Mouse (Mus musculus) forebrain, embryonic 14.5 days (tissue): ENCODE data around the gene Pgp. TPM values are rescaled to one million over a fixed set of nuclear protein-coding genes. Genes with fewer than 3 reads are reported as not detected.
"Not testable (repeated sequence)": the region's sequence is repeated elsewhere in the genome, so short reads cannot be mapped to it uniquely, and the experiment has no call there.

Experiments used
- ATAC-seq: fragments of 200-750 bp; cut with Nextera tagmentation; 2 replicates; pipeline ENCODE4 v1.8.0; 2017; ENCODE audit warnings: mild to moderate bottlenecking, moderate library complexity
- DNase-seq: peaks from one replicate; pipeline ENCODE4 v3.0.0-alpha.2; 2015; ENCODE audit warnings: low spot score
- H3K27ac ChIP-seq: fragments of 300-500 bp; sonication (generic); 2 replicates; pipeline ENCODE4 v1.5.1; 2014; ENCODE audit warnings: low read depth, mild to moderate bottlenecking, control low read depth, low read length, moderate library complexity
- H3K27me3 ChIP-seq: fragments of 300-500 bp; sonication (generic); replicated peaks from 2 replicates; pipeline ENCODE4 v1.6.1; 2014; ENCODE audit warnings: low read length, control low read depth, mixed read lengths; ENCODE audit not compliant: control insufficient read depth, insufficient read depth
- H3K36me3 ChIP-seq: fragments of 300-500 bp; sonication (generic); 2 replicates; pipeline ENCODE4 v1.6.1; 2014; ENCODE audit warnings: low read length, control low read depth; ENCODE audit not compliant: control insufficient read depth, insufficient read depth
- H3K4me1 ChIP-seq: fragments of 300-500 bp; sonication (generic); 2 replicates; pipeline ENCODE4 v1.6.1; 2014; ENCODE audit warnings: antibody characterized with exemption, low read length, control low read depth; ENCODE audit not compliant: control insufficient read depth, insufficient read depth
- H3K4me2 ChIP-seq: fragments of 300-500 bp; sonication (generic); 2 replicates; pipeline ENCODE4 v1.6.1; 2014; ENCODE audit warnings: mild to moderate bottlenecking, control low read depth, low read length
- H3K4me3 ChIP-seq: fragments of 300-500 bp; sonication (generic); 2 replicates; pipeline ENCODE4 v1.5.1; 2014; ENCODE audit warnings: low read depth, low read length, control low read depth
- H3K9ac ChIP-seq: fragments of 300-500 bp; sonication (generic); 2 replicates; pipeline ENCODE4 v1.6.1; 2014; ENCODE audit warnings: mild to moderate bottlenecking, low read length, control low read depth, moderate library complexity
- H3K9me3 ChIP-seq: fragments of 300-500 bp; sonication (generic); replicated peaks from 2 replicates; pipeline ENCODE4 v1.6.1; 2016; ENCODE audit warnings: low read length, control low read depth, mixed read lengths; ENCODE audit not compliant: control insufficient read depth
- WGBS: fragments of 180-500 bp; shearing (Covaris S2); extraction: QIAGEN DNeasy Blood & Tissue Kit; methylation state at CpG from one replicate; pipeline ENCODE4 v1.1.7; 2014; 5-methylcytosine and 5-hydroxymethylcytosine counted together
- polyA plus RNA-seq: library from polyadenylated mRNA; unstranded; fragments of >200 nt; fragmentation: Nextera tagmentation; extraction: Ambion mirVana; gene quantifications from 2 replicates; pipeline ENCODE4 v1.2.1, GENCODE M21; 2014

Pgp gene
- polyA plus RNA-seq: 54.7 and 56.5 TPM in 2 replicates

GRCm38 (mm10) chr17:24469910-24470602 lies at the start of gene Pgp, which contains the start of gene E4f1:
Pgp (plus strand) TSS chr17:24470392.
E4f1 (minus strand) TSS chr17:24470313.
- H3K4me2 ChIP-seq: peak within 1 kb of the TSS; percentile 81
- peak within 1 kb of the TSS; percentile 81 for H3K4me3 ChIP-seq
- peaks cover 28% of the 10 kb centered on the region for H3K36me3 ChIP-seq
- WGBS: under 1% methylated on average over 73 of the region's 75 CpGs
- H3K9me3 ChIP-seq: no peaks in the 10 kb centered on the region
- H3K4me1 ChIP-seq: peaks cover 17% of the 10 kb centered on the region
- H3K27ac ChIP-seq: peak within 1 kb of the TSS; percentile 80
- no peaks in the 10 kb centered on the region for H3K27me3 ChIP-seq
- H3K9ac ChIP-seq: peak within 1 kb of the TSS; percentile 83
- DNase-seq (peak; percentile 100), ATAC-seq (peak; percentile 99)

GRCm38 (mm10) chr17:24423114-24423513 lies 47.1 kb upstream of the Pgp start:
- Histone ChIP-seq H3K27ac (no peak overlapping the region), H3K4me2 (no peak overlapping the region), H3K9ac (no peak overlapping the region), H3K27me3 (no peaks in the 10 kb centered on the region), H3K9me3 (no peaks in the 10 kb centered on the region), H3K36me3 (peaks cover 71% of the 10 kb centered on the region), H3K4me1 (no peaks in the 10 kb centered on the region), H3K4me3 (no peak overlapping the region)
- no peak for ATAC-seq
- 93% methylated on average over 4 of the region's 4 CpGs for WGBS
- DNase-seq: no peak

GRCm38 (mm10) chr17:24424489-24424888 lies 45.7 kb upstream of the Pgp start:
- Histone ChIP-seq H3K4me3 (no peak overlapping the region), H3K4me2 (no peak overlapping the region), H3K4me1 (no peaks in the 10 kb centered on the region), H3K36me3 (peaks cover 57% of the 10 kb centered on the region), H3K27ac (no peak overlapping the region), H3K9ac (no peak overlapping the region), H3K9me3 (no peaks in the 10 kb centered on the region), H3K27me3 (no peaks in the 10 kb centered on the region)
- ATAC-seq: no peak
- no peak for DNase-seq
- 95% methylated on average over 5 of the region's 5 CpGs for whole genome bisulfite sequencing

- not testable (repeated sequence) for H3K4me2 ChIP-seq, DNase-seq
- 79% methylated on average over 5 of the region's 8 CpGs for WGBS
These were observed 44.9 kb upstream of the Pgp start for GRCm38 (mm10) chr17:24425326-24425725.

DNA sequence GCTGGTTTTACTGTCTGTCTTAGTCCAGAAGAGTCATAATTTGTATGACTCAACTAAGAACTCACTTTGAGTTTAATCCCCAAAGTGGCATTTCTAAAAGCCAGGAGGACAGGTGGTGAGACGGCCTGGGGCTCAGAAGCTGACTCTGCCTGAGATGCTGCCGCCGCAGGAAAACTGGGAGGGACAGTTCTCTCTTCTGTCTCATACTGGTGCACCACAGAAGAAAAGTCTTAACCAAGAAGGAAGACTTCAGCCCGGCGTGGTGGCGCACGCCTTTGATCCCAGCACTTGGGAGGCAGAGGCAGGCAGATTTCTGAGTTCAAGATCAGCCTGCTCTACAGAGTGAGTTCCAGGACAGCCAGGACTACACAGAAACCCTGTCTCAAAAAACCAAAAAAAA lies 44.3 kb upstream of the Pgp start:
- H3K9ac ChIP-seq: no peak overlapping the region
- ATAC-seq (no peak), DNase-seq (no peak)
- peak overlapping the region; percentile 95; the same call in 1 of the 2 replicates for H3K27ac ChIP-seq
- no peaks in the 10 kb centered on the region for H3K4me1 ChIP-seq
- H3K36me3 ChIP-seq: peaks cover 43% of the 10 kb centered on the region
- H3K4me2 ChIP-seq: no peak overlapping the region; the same call in 1 of the 2 replicates
- H3K9me3 ChIP-seq: no peaks in the 10 kb centered on the region
- H3K27me3 ChIP-seq: no peaks in the 10 kb centered on the region
- peak overlapping the region; percentile 66; the same call in 1 of the 2 replicates for H3K4me3 ChIP-seq
- WGBS: 85% methylated on average over 7 of the region's 7 CpGs

More at GRCm38 (mm10) chr17:24425326-24425725, 44.9 kb upstream of the Pgp start:
- H3K9me3 ChIP-seq, H3K4me1 ChIP-seq, H3K27me3 ChIP-seq, H3K4me3 ChIP-seq, H3K9ac ChIP-seq, ATAC-seq, H3K27ac ChIP-seq: not testable (repeated sequence)
- H3K36me3 ChIP-seq: peaks cover 49% of the 10 kb centered on the region

- Histone ChIP-seq H3K27ac (peak within 1 kb of the TSS; percentile 95), H3K27me3 (no peaks in the 10 kb centered on the region), H3K9ac (peak within 1 kb of the TSS; percentile 85), H3K4me3 (peak within 1 kb of the TSS; percentile 66), H3K4me2 (peak within 1 kb of the TSS; percentile 64), H3K36me3 (peaks cover 36% of the 10 kb centered on the region), H3K9me3 (no peaks in the 10 kb centered on the region), H3K4me1 (no peaks in the 10 kb centered on the region)
- DNase-seq (peak; percentile 93), ATAC-seq (peak; percentile 97)
- WGBS: under 1% methylated on average over 48 of the region's 48 CpGs
These were observed 43.6 kb upstream of the Pgp start, which contains the start of gene Eci1 for GRCm38 (mm10) chr17:24426471-24427169. Eci1 (plus strand) TSS chr17:24426641.

DNA sequence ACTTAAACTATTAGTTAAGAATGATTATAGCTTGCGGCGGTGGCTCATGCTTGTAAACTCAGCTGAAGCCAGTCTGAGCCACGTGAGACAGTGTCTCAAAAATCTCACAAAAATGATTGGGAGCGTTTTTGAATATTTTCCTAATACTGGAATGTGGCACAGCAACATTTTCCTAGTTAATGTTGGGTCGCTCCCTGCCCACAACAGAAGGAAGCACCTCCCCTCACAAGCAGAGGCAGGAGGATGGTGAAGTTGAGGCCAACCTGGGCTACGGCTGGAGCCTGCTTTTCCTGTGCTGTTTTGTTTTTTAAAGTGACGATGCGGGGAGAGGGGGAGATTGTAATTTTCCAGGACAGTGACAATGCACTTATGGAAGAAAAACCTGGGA lies 43.0 kb upstream of the Pgp start:
- Histone ChIP-seq H3K4me1 (no peaks in the 10 kb centered on the region), H3K4me2 (peak overlapping the region; percentile 64), H3K36me3 (peaks cover 30% of the 10 kb centered on the region), H3K27ac (no peak overlapping the region), H3K4me3 (peak overlapping the region; percentile 66), H3K9me3 (no peaks in the 10 kb centered on the region), H3K27me3 (no peaks in the 10 kb centered on the region), H3K9ac (peak overlapping the region; percentile 85)
- WGBS: 5% methylated on average over 8 of the region's 8 CpGs
- DNase-seq (no peak), ATAC-seq (no peak)

GRCm38 (mm10) chr17:24429201-24429983 lies 40.8 kb upstream of the Pgp start:
- no peaks in the 10 kb centered on the region for H3K4me1 ChIP-seq
- no peak overlapping the region for H3K4me2 ChIP-seq
- peaks cover 15% of the 10 kb centered on the region for H3K36me3 ChIP-seq
- no peaks in the 10 kb centered on the region for H3K9me3 ChIP-seq
- WGBS: 87% methylated on average over 14 of the region's 14 CpGs
- H3K4me3 ChIP-seq: no peak overlapping the region
- H3K27ac ChIP-seq: no peak overlapping the region
- H3K27me3 ChIP-seq: no peaks in the 10 kb centered on the region
- ATAC-seq (no peak), DNase-seq (no peak)
- H3K9ac ChIP-seq: no peak overlapping the region
